Mouse (Mus musculus): ENCODE data around the gene Tgm4.

DNA sequence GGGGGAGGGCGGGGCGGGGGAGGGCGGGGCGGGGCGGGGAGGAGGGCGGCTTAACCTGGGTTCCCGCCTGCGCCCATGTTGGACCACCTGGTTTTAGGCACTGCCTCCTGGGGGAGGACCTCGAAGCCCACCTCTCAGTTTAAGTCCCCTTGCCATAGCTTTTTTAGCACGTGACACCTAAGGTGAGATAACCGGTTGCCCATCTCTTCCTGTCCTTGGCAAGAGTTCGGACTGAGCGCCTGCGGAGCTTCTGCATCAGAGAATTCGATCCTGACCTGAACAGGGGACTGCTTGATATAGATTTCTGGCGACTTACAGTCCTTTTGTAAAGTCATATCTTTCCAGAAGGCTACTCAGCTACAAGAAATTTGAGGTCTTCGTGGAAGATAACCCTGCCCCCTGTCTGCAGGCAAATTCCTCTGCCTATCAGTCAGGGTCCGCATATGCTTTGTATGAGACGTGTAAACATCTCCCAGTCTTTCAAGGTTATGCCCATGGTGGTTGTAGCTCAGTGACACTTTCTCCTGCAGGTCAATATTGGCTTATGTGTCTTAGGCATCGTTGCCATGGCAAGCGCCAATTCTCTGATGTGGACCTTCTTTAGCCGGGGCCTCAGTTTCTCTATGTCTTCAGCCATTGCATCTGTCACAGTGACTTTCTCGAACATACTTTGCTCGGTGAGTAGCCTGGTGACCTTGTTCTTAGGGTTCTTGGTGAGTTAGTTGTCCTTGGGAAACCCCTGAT, 12.7 kb upstream of the Tgm4 start:
- TF ChIP-seq CTCF (IDR thresholded peaks at IDR 0.05; ENCODE audit: insufficient read depth, low read length) (no peak), POLR2A (IDR thresholded peaks at IDR 0.05; ENCODE audit: borderline replicate concordance, extremely low read depth, low read depth, low read length) (no peak)

Data from lung, adult 2 months (tissue).